ENCODE assay signal across 29 mouse cellular contexts in genomic region chr7:42551766-42552165, GRCm38 (mm10). TPM values are rescaled to one million over a fixed set of nuclear protein-coding genes. Genes with fewer than 3 reads are reported as not detected.
DNase-seq lines count a peak whose midpoint lies in the region; TF ChIP-seq lines count a peak whose summit lies in the region.
"Had no signal": no experiment of that assay in that cellular context is flagged by ENCODE, and none has a peak within 500 bp of the region (broad histone marks: within the 10 kb centered on the region; RNA-seq: fewer than 3 reads in every experiment).

No protein-coding gene starts in this region.

- no peaks in the 10 kb centered on the region for H3K36me3 ChIP-seq in ES-Bruce4 (ENCODE audit: control insufficient read depth, insufficient read depth, low read length, poor library complexity, severe bottlenecking)
- no peaks in the 10 kb centered on the region for H3K36me3 ChIP-seq in ES-E14 (ENCODE audit: control insufficient read depth, insufficient read depth, low read length, poor library complexity, severe bottlenecking)
- H3K36me3 ChIP-seq: embryonic facial prominence, embryonic 10.5 days; embryonic facial prominence, embryonic 12.5 days; forebrain, embryonic 15.5 days had no signal

- DNase-seq in ES-E14 (ENCODE audit: low read depth, low spot score) (peak; percentile 31), ZHBTc4 (ENCODE audit: low read depth, low spot score) (peak; percentile 79)
- DNase-seq in ovary, postnatal 10 days (ENCODE audit: low spot score) = no peak
- no peak for DNase-seq in left cerebral cortex, adult 18-20 months (ENCODE audit: low spot score in 2 of 2)
- DNase-seq: adrenal gland, adult 2 months; adrenal gland, postnatal 10 days; adrenal gland, postnatal 25 days; B cell, adult 2 months; cerebellum, adult 11 months; cerebellum, adult 18-20 months; cerebellum, adult 8-10 months; cerebellum, adult 9-11 months; cerebellum, postnatal 14 days; cerebellum, postnatal 36 days; embryo, embryonic 11 days; forebrain, postnatal 0 days had no signal

- no peak for TF ChIP-seq POLR2A in ES-Bruce4 (IDR thresholded peaks at IDR 0.05; ENCODE audit: insufficient read depth, low read length)

- no peak for TF ChIP-seq CTCF in ES-Bruce4 (IDR thresholded peaks at IDR 0.05; ENCODE audit: low read depth, low read length)

- H3K27ac ChIP-seq in ES-Bruce4 (ENCODE audit: insufficient read depth, low read length) = peak overlapping the region; percentile 56; the same call in 1 of the 2 replicates
- H3K27ac ChIP-seq in ES-E14 (ENCODE audit: insufficient read depth, low read depth, low read length, poor library complexity, severe bottlenecking) = no peak overlapping the region; the same call in 1 of the 2 replicates
- H3K27ac ChIP-seq: embryonic facial prominence, embryonic 10.5 days; embryonic facial prominence, embryonic 12.5 days; forebrain, embryonic 13.5 days; forebrain, embryonic 15.5 days had no signal

- no peaks in the 10 kb centered on the region for H3K27me3 ChIP-seq in ES-Bruce4 (ENCODE audit: control insufficient read depth, insufficient read depth, low read length, poor library complexity, severe bottlenecking)
- H3K27me3 ChIP-seq: CH12.LX; embryonic facial prominence, embryonic 12.5 days; forebrain, embryonic 13.5 days; forebrain, embryonic 15.5 days had no signal

- H3K4me3 ChIP-seq in ES-Bruce4 (ENCODE audit: low read depth, low read length) = no peak overlapping the region
- no peak overlapping the region for H3K4me3 ChIP-seq in ES-E14 (ENCODE audit: insufficient read depth in 1 of 2, low read depth in 1 of 2, low read length in 2 of 2, poor library complexity in 1 of 2, severe bottlenecking in 1 of 2)
- H3K4me3 ChIP-seq: embryonic facial prominence, embryonic 10.5 days; embryonic facial prominence, embryonic 12.5 days; forebrain, embryonic 13.5 days; forebrain, embryonic 15.5 days had no signal

- H3K4me1 ChIP-seq in ES-Bruce4 (ENCODE audit: control insufficient read depth, insufficient read depth, low read length) = no peaks in the 10 kb centered on the region
- H3K4me1 ChIP-seq in ES-E14 (ENCODE audit: control insufficient read depth in 2 of 2, insufficient read depth in 2 of 2, low read length in 2 of 2, poor library complexity in 1 of 2) = no peaks in the 10 kb centered on the region
- H3K4me1 ChIP-seq: embryonic facial prominence, embryonic 10.5 days; embryonic facial prominence, embryonic 12.5 days; forebrain, embryonic 13.5 days; forebrain, embryonic 15.5 days had no signal

- H3K9ac ChIP-seq in ES-Bruce4 (ENCODE audit: low read depth, poor library complexity, severe bottlenecking) (no peak overlapping the region), ES-E14 (ENCODE audit: insufficient read depth, low read depth, low read length, poor library complexity, severe bottlenecking) (no peak overlapping the region)
- H3K9ac ChIP-seq: embryonic facial prominence, embryonic 12.5 days; forebrain, embryonic 13.5 days; forebrain, embryonic 15.5 days; forebrain, postnatal 0 days had no signal

- in situ Hi-C loops in ES-E14 (cut with MboI; ENCODE audit: low sequenced_read_pairs in 2 of 2, unreplicated experiment in 2 of 2) = no loop called here

- H3K9me3 ChIP-seq in ES-Bruce4 (replicated peaks; ENCODE audit: control insufficient read depth, insufficient read depth, low read length, poor library complexity, severe bottlenecking) (peaks cover 17% of the 10 kb centered on the region), ES-E14 (ENCODE audit: control insufficient read depth, insufficient read depth, low read depth, low read length) (no peaks in the 10 kb centered on the region)

- 0 out of 2 replicates have a peak, but pooled peaks have one; percentile 25 for TF ChIP-seq EP300 in ES-Bruce4 (IDR thresholded peaks at IDR 0.05; ENCODE audit: insufficient read depth, low read depth, low read length)

TF ChIP-seq in ES-E14, 5 proteins besides CTCF, POLR2A, EP300 and RAD21:
- no peak for TF ChIP-seq MAFK (IDR thresholded peaks at IDR 0.05; ENCODE audit: insufficient read depth, low read depth, low read length)
- TF ChIP-seq HCFC1 (IDR thresholded peaks at IDR 0.05; ENCODE audit: borderline replicate concordance, insufficient read depth, low read length) = no peak

RNA-seq across cellular contexts. Expression of gene Gm21028, which starts 26.6 kb away (rescaled TPM):
- polyA plus RNA-seq in ES-Bruce4 (2011; ENCODE audit: insufficient read depth, insufficient read length, low read depth, missing spikeins) = not detected in 2 replicates
- not detected in 2 replicates for total RNA-seq in ES-E14 (2012; rRNA removed)
- total RNA-seq in left cerebral cortex, adult 18-20 months (2021) = not detected
- total RNA-seq: adrenal gland, adult 2 months; adrenal gland, postnatal 10 days; adrenal gland, postnatal 25 days; adrenal gland, postnatal 4 days; CH12.LX; common myeloid progenitor, adult 5-6 weeks; forebrain, postnatal 0 days; MEL had no signal
- polyA plus RNA-seq: adrenal gland, adult 2 months; brain, embryonic 14.5 days; CD4-positive, CD25-positive, alpha-beta regulatory T cell, adult 4 months; embryonic facial prominence, embryonic 10.5 days; embryonic facial prominence, embryonic 12.5 days; embryonic facial prominence, embryonic 14.5 days; forebrain, embryonic 11.5 days; forebrain, embryonic 13.5 days; forebrain, postnatal 0 days had no signal

RNA-seq across cellular contexts. Expression of gene Zfp977, which starts 40.6 kb away (rescaled TPM):
- polyA plus RNA-seq in ES-Bruce4 (2011; ENCODE audit: insufficient read depth, insufficient read length, low read depth, missing spikeins) = 9.3 and 13.2 TPM in 2 replicates
- total RNA-seq in ES-E14 (2012; rRNA removed) = 38.4 and 46.4 TPM in 2 replicates
- 1 to 10 TPM; 1.1 to 2.0 TPM for total RNA-seq in left cerebral cortex, adult 18-20 months (2021)
- total RNA-seq: CH12.LX, MEL had no signal
- polyA plus RNA-seq: adrenal gland, adult 2 months; CD4-positive, CD25-positive, alpha-beta regulatory T cell, adult 4 months had no signal

RNA-seq across cellular contexts. Expression of gene Zfp141, which starts 46.2 kb away (rescaled TPM):
- 31.9 and 37.8 TPM in 2 replicates for polyA plus RNA-seq in ES-Bruce4 (2011; ENCODE audit: insufficient read depth, insufficient read length, low read depth, missing spikeins)
- total RNA-seq in ES-E14 (2012; rRNA removed) = 41.8 and 56.6 TPM in 2 replicates
- total RNA-seq in left cerebral cortex, adult 18-20 months (2021) = 10 to 100 TPM; 17.4 to 17.9 TPM

Comparison
In these comparisons a context has a peak if more than half of its experiments do, and no peak if none do; other contexts are left out.
1. DNase-seq: peak in ES-E14 (single experiment) and ZHBTc4 (single experiment); none in ovary, postnatal 10 days (single experiment) and left cerebral cortex, adult 18-20 months (0 of 2).
2. RNA of gene Zfp977, which starts 40.6 kb away (total RNA-seq): 38.4 to 46.4 TPM in ES-E14; 1.1 to 2.0 TPM in left cerebral cortex, adult 18-20 months; every median in the first group is over 10 times any median in the second.